Mouse (Mus musculus): ENCODE data around the gene Fblim1.

GRCm38 (mm10) chr4:141628661-141629060 lies 22.8 kb upstream of the Fblim1 start:
- TF ChIP-seq CTCF (IDR thresholded peaks at IDR 0.05; ENCODE audit: low read depth) (no peak), EP300 (IDR thresholded peaks at IDR 0.05; ENCODE audit: low read depth) (no peak)

Measured in heart, postnatal 0 days (tissue).